Mouse (Mus musculus): ENCODE measurements around the gene Cep57l1. TPM values are rescaled to one million over a fixed set of nuclear protein-coding genes. Genes with fewer than 3 reads are reported as not detected.

Cep57l1 gene
- 21.9 and 26.0 TPM in 2 replicates for polyA plus RNA-seq (2016; fragmentation: Nextera tagmentation; extraction: Ambion mirVana)

DNA sequence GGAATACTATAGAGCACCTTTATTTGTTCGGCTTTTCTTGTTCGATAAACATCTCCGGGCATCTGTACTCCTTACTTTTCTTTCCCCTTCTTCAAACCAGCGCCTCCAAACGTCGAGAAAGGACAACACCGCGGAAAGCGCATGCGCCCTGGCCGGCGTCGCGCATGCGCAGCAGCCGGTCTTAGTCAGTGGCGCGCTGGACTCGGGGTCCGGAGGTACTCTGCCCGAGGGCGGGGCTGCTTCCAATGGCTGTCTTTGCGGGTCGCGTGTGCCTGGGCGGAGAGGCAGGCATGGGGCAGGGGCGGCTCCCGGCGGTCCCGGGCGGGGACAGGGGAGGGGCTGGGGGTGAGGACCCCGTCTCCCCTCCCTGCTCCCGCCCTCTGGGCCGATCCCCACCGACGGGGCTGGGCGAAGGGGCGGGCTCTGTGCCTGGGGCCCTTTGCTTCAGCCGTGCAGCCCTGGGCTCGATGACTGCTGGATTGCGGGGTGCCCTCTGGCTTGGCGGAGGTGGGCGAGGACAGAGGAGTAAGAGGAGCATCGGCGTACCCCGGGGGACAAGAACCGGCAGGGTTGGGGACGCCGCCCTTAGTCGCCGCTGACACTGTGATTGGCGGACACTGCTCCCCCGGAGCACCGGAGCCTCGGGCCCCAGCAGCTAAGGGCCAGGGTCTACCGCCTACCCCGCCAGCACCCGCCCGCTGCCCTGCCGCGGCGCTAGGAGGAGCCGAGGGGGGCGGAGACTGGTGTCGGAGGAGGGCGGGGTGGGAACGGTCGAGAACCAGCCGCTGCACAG, at the start of gene Cep57l1, which contains the start of gene Sesn1:
Cep57l1 (minus strand) TSS at position 101 of the 793 bp plus-strand sequence.
Sesn1 (plus strand) TSS at position 165 of the 793 bp plus-strand sequence.
- ATAC-seq (ENCODE audit: low FRiP score) = peak; percentile 96

GRCm38 (mm10) chr10:41848721-41849120, 39.0 kb upstream of the Cep57l1 start:
- no peaks in the 10 kb centered on the region for H3K9me3 ChIP-seq
- no peak overlapping the region for H3K4me3 ChIP-seq (replicated peaks)
- ATAC-seq (ENCODE audit: low FRiP score) = no peak
- H3K27me3 ChIP-seq = no peaks in the 10 kb centered on the region
- H3K27ac ChIP-seq = no peak overlapping the region
- no peak overlapping the region for H3K4me2 ChIP-seq
- H3K9ac ChIP-seq = no peak overlapping the region
- WGBS = 87% methylated on average over 2 of the region's 2 CpGs
- no peaks in the 10 kb centered on the region for H3K4me1 ChIP-seq
- H3K36me3 ChIP-seq (replicated peaks) = no peaks in the 10 kb centered on the region

More for the DNA sequence above, at the start of gene Cep57l1, which contains the start of gene Sesn1:
- no peaks in the 10 kb centered on the region for H3K9me3 ChIP-seq
- no peaks in the 10 kb centered on the region for H3K27me3 ChIP-seq
- no peaks in the 10 kb centered on the region for H3K36me3 ChIP-seq (replicated peaks)
- peak within 1 kb of the TSS; percentile 95 for H3K27ac ChIP-seq
- H3K4me3 ChIP-seq (replicated peaks) = peak within 1 kb of the TSS; percentile 75
- peak within 1 kb of the TSS; percentile 74 for H3K9ac ChIP-seq
- peaks cover 37% of the 10 kb centered on the region for H3K4me1 ChIP-seq
- H3K4me2 ChIP-seq = peak within 1 kb of the TSS; percentile 64
- WGBS = under 1% methylated on average over 58 of the region's 69 CpGs

DNA sequence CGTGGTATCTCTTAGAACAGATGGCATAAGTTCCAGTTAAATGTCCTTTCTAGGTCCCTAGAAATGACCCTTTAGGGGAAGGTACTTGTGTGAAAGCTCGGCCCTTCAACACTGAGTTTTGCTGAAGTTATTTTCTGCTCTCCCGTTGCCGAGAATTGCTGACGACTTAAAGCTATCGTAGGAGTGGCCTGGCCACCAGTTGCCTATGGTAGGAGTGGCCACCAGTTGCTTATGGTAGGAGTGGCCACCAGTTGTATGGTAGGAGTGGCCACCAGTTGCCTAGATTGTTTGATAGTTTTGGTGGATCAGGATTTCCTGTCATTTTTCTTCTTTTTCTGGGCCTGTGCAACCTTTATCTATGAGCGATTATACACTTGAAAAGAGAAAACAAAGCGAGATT, 38.1 kb upstream of the Cep57l1 start:
- Histone ChIP-seq H3K9me3 (no peaks in the 10 kb centered on the region), H3K27ac (no peak overlapping the region), H3K4me1 (no peaks in the 10 kb centered on the region), H3K4me2 (no peak overlapping the region), H3K4me3 (replicated peaks) (no peak overlapping the region), H3K27me3 (no peaks in the 10 kb centered on the region), H3K9ac (no peak overlapping the region), H3K36me3 (replicated peaks) (no peaks in the 10 kb centered on the region)
- no peak for ATAC-seq (ENCODE audit: low FRiP score)
- 95% methylated on average over 8 of the region's 8 CpGs for WGBS

GRCm38 (mm10) chr10:41838911-41839310, 29.2 kb upstream of the Cep57l1 start:
- Histone ChIP-seq H3K9me3 (0 out of 2 replicates have a peak, but pooled peaks cover 4% of the 10 kb centered on the region), H3K4me2 (no peak overlapping the region), H3K27me3 (no peaks in the 10 kb centered on the region), H3K27ac (no peak overlapping the region), H3K36me3 (replicated peaks) (no peaks in the 10 kb centered on the region), H3K4me1 (no peaks in the 10 kb centered on the region; the same call in 1 of the 2 replicates), H3K4me3 (replicated peaks) (no peak overlapping the region), H3K9ac (no peak overlapping the region)
- 87% methylated on average over 4 of the region's 4 CpGs for WGBS
- ATAC-seq (ENCODE audit: low FRiP score) = no peak

DNA sequence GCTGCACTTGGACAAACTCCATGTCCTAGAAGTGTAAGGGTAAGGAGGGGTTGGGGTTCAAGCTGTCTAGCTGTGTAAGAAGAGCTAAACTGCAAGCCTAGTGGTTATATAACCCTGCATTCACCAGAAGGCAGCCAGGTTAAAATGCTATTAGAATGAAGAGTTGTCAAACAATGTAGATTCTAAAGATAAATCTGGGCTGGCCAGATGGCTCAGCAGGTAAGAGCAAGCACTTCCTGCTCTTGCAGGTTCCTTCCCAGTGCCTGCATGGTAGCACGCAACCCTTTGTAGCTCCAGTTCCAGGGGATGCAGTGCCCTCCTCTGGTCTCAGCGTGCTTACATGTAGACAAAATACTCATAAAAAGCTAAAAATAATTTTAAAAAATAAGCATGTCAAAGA, 24.5 kb upstream of the Cep57l1 start:
- Histone ChIP-seq H3K9ac (no peak overlapping the region), H3K36me3 (replicated peaks) (no peaks in the 10 kb centered on the region), H3K27ac (no peak overlapping the region), H3K27me3 (no peaks in the 10 kb centered on the region), H3K4me3 (replicated peaks) (no peak overlapping the region), H3K9me3 (0 out of 2 replicates have a peak, but pooled peaks cover 4% of the 10 kb centered on the region), H3K4me2 (no peak overlapping the region), H3K4me1 (no peaks in the 10 kb centered on the region; the same call in 1 of the 2 replicates)
- no peak for ATAC-seq (ENCODE audit: low FRiP score)
- WGBS = 91% methylated on average over 2 of the region's 2 CpGs

DNA sequence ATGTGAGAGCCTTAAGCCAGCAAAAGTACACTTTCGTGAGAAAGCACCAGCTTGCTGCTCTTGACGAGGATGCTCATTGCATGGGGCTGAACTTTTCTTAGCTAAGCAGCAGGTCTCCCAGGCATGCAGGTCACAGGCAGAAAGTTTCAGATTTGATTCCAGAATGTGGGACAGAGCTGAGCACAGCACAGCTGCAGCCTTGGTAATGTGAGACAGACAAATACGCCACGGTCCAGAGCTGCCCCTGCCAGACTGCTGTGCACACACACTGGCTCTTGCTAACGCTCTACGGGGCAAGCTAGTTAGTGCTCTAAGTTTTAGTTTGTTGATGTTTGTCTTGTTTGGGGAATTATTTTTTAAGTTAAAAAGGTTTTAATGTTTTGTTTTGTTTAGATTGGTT, 22.5 kb upstream of the Cep57l1 start:
- H3K9me3 ChIP-seq = 0 out of 2 replicates have a peak, but pooled peaks cover 4% of the 10 kb centered on the region
- H3K9ac ChIP-seq = no peak overlapping the region
- H3K4me1 ChIP-seq = no peaks in the 10 kb centered on the region
- no peaks in the 10 kb centered on the region for H3K27me3 ChIP-seq
- no peaks in the 10 kb centered on the region for H3K36me3 ChIP-seq (replicated peaks)
- no peak overlapping the region for H3K4me3 ChIP-seq (replicated peaks)
- ATAC-seq (ENCODE audit: low FRiP score) = no peak
- H3K4me2 ChIP-seq = no peak overlapping the region
- H3K27ac ChIP-seq = no peak overlapping the region
- 73% methylated on average over 6 of the region's 6 CpGs for WGBS

DNA sequence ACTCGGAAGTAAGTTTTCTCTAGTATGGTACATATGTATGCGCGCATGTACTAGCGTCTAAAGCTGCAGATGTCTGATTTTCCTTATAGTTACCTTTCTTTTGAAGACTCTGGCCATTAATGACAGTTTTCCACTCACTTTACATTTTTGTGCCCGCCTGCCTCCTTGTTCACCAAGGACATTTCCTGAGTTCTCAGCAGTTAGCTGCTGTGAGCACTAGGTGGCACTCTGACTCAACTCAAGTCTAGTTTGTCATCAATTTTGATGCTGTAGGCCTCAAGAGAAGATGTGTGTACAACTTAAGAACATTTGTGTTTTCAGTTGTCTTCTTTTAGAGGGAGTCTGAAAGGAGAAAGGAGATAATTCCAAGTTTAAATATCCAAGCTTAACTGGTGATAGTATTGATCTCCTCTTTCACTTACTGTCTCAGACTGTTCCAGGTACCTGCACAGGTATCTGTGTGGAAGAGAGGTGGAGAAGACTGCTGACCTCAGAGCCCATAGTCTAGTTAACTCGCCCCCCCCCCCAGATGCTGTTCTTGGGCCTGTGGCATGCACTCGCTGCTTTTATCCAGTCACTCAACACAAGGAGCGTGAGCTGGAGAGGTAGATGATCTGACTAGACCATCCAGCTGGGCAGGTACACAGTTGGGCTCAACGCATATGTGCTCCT, 21.3 kb upstream of the Cep57l1 start:
- Histone ChIP-seq H3K27ac (no peak overlapping the region), H3K9me3 (no peaks in the 10 kb centered on the region), H3K27me3 (no peaks in the 10 kb centered on the region), H3K4me1 (no peaks in the 10 kb centered on the region), H3K9ac (no peak overlapping the region), H3K36me3 (replicated peaks) (no peaks in the 10 kb centered on the region), H3K4me3 (replicated peaks) (no peak overlapping the region), H3K4me2 (no peak overlapping the region)
- ATAC-seq (ENCODE audit: low FRiP score) = no peak
- 49% methylated on average over 9 of the region's 9 CpGs for WGBS

- ATAC-seq (ENCODE audit: low FRiP score) = no peak
- no peaks in the 10 kb centered on the region for H3K36me3 ChIP-seq (replicated peaks)
- H3K4me1 ChIP-seq = no peaks in the 10 kb centered on the region
- H3K27me3 ChIP-seq = no peaks in the 10 kb centered on the region
- H3K27ac ChIP-seq = no peak overlapping the region
- H3K4me2 ChIP-seq = no peak overlapping the region
- H3K9ac ChIP-seq = no peak overlapping the region
- H3K4me3 ChIP-seq (replicated peaks) = no peak overlapping the region
- no peaks in the 10 kb centered on the region for H3K9me3 ChIP-seq
- WGBS = 73% methylated on average over 4 of the region's 4 CpGs
These were observed 20.8 kb upstream of the Cep57l1 start for GRCm38 (mm10) chr10:41830445-41830844.

- Histone ChIP-seq H3K27ac (no peak overlapping the region), H3K4me3 (replicated peaks) (no peak overlapping the region), H3K4me2 (no peak overlapping the region), H3K4me1 (no peaks in the 10 kb centered on the region), H3K9ac (no peak overlapping the region), H3K36me3 (replicated peaks) (no peaks in the 10 kb centered on the region), H3K9me3 (no peaks in the 10 kb centered on the region), H3K27me3 (no peaks in the 10 kb centered on the region)
- no peak for ATAC-seq (ENCODE audit: low FRiP score)
- WGBS = 95% methylated on average over 2 of the region's 2 CpGs
These were observed 20.3 kb upstream of the Cep57l1 start for GRCm38 (mm10) chr10:41829980-41830379.

GRCm38 (mm10) chr10:41829191-41829590, 19.5 kb upstream of the Cep57l1 start:
- Histone ChIP-seq H3K9ac (no peak overlapping the region), H3K4me1 (no peaks in the 10 kb centered on the region), H3K4me2 (no peak overlapping the region), H3K36me3 (replicated peaks) (no peaks in the 10 kb centered on the region), H3K27ac (no peak overlapping the region), H3K4me3 (replicated peaks) (no peak overlapping the region), H3K27me3 (no peaks in the 10 kb centered on the region), H3K9me3 (no peaks in the 10 kb centered on the region)
- 87% methylated on average over 5 of the region's 5 CpGs for WGBS
- no peak for ATAC-seq (ENCODE audit: low FRiP score)

- WGBS = 91% methylated on average over 4 of the region's 4 CpGs
- no peak overlapping the region for H3K9ac ChIP-seq
- H3K9me3 ChIP-seq = no peaks in the 10 kb centered on the region
- ATAC-seq (ENCODE audit: low FRiP score) = no peak
- no peaks in the 10 kb centered on the region for H3K27me3 ChIP-seq
- H3K36me3 ChIP-seq (replicated peaks) = no peaks in the 10 kb centered on the region
- no peak overlapping the region for H3K27ac ChIP-seq
- no peak overlapping the region for H3K4me3 ChIP-seq (replicated peaks)
- H3K4me2 ChIP-seq = no peak overlapping the region
- no peaks in the 10 kb centered on the region for H3K4me1 ChIP-seq
These were observed 18.1 kb upstream of the Cep57l1 start for GRCm38 (mm10) chr10:41827784-41828183.

- Histone ChIP-seq H3K4me3 (replicated peaks) (no peak overlapping the region), H3K4me1 (no peaks in the 10 kb centered on the region), H3K9ac (no peak overlapping the region), H3K4me2 (no peak overlapping the region), H3K27me3 (no peaks in the 10 kb centered on the region), H3K27ac (no peak overlapping the region), H3K36me3 (replicated peaks) (no peaks in the 10 kb centered on the region), H3K9me3 (no peaks in the 10 kb centered on the region)
- WGBS = 88% methylated on average over 6 of the region's 6 CpGs
- no peak for ATAC-seq (ENCODE audit: low FRiP score)
These were observed 16.9 kb upstream of the Cep57l1 start for GRCm38 (mm10) chr10:41826526-41827116.
